Mouse (Mus musculus): ENCODE measurements around the gene Ift172.
"Not testable (repeated sequence)": the region's sequence is repeated elsewhere in the genome, so short reads cannot be mapped to it uniquely, and the experiment has no call there.

Gene Ift172

DNA sequence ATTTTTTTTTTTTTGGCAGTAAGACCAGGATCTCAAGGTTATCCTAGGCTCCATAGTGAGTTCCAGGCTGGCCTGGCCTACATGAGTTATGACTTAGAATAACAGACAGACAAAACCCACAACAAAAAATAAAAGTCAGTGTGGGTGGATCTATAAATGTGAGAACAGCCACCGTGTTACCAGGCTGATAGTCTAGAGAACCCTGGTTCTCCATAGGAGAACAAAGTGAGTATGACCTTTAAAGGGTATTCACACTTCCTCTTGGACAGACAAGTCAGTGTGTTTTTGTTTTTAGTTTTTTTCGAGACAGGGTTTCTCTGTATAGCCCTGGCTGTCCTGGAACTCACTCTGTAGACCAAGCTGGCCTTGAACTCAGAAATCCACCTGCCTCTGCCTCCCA is 34.9 kb downstream of the Ift172 start:
- no peak for DNase-seq

DNA sequence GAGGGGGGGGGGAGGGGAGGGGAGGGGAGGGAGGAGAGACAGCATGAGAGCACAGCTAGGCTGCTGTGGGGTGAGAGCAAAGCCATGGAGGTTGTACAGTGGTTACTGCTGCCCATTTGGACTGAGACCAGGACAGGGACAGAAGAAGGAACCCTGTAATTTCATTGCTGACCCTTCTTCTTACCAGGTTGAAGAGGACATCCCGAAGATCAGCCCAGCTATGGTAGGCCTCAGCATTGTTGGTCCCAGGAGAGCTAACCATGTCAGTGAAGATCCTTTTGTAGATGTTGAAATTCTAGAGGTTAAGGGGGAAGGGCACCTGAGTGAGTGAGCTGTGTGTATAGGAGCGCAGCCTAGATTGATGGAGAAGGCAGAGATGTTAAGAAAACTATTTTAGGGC is 35.5 kb downstream of the Ift172 start:
- DNase-seq = no peak

DNA sequence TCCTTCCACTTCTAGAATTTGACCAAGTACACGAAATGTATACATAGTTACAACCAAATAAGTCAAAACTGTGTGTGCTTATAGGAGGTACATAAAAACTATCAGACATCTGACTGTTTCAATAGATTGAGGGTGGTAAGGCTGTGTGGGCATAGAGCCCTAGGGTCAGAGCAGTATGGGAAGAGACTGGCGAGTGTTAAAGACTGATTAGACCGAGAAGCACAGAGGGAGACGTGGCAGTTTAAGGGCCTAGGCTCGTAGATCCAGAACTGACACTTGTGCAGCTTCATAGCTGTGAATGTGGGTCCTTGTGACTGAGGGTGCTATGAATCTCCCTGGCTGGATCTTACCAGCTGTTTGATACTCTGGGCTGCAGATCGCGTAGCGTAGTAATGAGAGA is 36.0 kb downstream of the Ift172 start:
- no peak for DNase-seq

DNA sequence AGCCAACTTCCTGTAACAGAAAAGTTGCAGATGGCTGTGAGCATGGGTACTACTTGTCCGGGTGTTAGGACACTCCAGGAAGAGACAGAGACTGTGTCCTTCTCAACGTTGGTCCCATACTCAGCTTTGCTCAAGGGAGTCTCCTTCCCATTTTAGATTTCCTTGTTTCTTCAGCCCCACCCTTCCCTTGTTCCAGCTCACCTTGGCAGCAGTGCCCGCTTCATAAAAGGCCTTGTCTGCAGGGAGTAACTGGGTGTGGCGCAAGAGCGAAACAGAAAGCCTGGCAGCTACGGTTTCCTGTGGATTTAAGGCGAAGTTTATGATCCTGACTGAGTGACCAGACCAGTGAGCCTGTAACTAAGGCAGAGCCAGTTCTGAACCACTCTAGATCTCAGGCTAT is 36.5 kb downstream of the Ift172 start:
- DNase-seq = no peak

DNA sequence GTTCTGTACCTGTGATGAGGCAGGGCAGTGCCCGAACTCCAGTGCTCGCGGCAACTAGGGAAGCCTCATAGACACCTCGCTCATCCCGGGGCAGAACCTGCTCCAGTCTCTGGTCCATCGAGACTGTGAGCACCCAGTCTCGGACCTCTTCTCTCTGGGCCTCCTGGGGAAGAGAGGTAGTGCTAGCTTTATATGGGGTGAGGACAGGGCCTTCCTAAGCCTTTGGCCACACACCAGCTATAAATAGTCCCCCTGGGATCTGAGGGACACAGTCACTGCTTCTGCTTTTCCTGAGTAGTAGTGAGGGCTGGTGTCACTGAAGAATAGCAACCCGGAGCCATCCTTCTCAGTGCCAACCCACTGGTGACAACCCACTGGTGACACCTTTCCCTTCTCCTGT is 37.1 kb downstream of the Ift172 start:
- DNase-seq = no peak

DNA sequence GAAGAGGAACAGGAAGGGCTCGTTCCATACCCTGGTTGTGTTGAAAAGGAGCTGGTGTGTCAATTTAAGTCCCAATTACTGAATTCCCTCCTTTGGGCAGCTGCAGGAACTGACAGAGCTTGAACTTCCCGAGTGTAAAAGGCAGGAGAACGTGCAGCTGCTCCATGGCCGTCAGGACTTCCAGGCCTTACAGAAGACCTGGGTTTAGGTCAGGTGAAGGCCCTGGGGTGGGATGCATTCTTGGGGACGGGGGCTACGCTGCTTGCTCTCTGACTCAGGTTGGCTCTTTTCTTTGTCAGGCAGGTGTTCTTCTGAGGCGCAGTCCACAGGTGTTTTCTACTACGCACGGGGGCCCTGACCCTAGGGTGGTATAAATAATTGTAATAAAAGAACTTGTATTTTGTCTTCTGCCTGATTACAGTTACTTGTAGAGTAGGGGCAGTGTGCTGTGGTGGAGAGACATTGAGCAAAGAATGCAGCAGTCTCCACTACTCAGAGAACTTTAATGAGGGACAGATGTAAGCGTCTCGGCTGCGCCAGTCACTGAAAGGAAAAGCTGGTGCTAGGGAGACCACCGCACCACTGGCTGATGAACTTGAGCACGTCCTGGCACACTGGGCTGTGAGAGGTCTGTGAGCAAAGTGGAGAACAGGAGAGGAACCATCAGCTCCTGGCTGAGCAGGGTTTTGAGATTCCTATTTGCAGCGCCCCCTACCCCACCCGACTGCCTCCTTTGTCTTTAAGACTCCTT is 37.9 kb downstream of the Ift172 start:
- DNase-seq = no peak

DNA sequence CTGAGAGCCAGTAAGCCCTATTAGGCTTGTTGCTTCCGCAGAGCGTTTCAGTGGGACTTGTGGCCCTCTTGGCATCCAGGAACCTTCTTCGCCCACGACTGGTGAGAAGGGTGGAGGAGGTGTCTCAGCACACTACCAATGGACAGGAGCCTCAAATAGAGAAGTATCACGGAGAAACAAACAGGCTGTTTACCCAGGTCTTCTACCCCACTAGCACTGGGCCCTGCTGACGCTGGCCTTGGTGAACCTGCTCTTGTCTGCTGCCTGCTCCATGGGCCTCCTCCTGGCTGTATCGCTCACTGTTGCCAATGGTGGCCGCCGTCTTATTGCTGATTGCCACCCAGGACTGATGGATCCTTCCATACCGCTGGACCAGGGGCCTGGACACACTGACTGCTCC is 38.8 kb downstream of the Ift172 start:
- DNase-seq = no peak

DNA sequence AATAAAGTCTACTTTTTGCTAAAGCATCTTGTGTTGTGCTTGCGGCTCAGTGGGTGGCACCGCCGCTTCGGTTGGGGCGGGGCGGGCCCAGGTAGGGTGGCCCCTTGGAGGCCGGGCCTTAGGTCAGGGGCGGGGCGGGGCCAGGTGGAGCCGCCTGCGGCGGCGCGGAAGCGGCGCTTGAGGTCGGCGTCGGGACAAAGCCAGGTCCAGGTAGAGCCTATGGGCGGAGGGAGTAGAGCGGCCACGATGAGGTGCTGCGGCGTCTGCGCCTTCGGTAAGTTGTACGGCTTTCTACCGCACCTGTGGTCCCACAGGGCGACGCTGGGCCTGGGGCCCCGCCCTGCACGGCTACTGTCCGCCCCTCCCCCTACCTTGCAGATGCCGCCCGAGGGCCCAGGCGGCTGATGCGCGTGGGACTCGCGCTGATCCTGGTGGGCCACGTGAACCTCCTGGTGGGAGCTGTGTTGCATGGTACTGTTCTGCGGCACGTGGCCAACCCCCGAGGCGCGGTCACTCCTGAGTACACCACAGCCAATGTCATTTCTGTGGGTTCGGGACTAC is 39.3 kb downstream of the Ift172 start, which contains the start of gene Krtcap3:
TSS of gene Krtcap3 (plus strand) at position 151 of the 561 bp plus-strand sequence.
- DNase-seq = peak; percentile 39 to 51

DNA sequence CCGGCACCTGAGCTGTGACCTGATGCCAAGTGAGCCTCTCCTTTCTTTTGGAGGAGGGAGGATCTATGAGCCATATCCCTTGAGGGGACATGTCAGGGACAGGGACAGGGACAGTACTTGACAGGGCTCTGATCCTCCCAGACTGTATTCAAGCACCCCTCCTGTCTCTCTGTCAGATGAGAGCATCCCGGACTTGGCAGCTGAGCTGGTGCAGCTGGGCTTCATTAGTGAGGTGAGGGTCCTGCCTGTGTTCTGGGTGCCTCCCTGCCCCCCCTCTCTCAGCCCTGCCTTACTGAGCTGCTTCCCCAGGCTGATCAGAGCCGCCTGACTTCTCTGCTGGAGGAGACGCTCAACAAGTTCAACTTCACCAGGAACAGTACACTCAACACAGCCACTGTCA is 40.2 kb downstream of the Ift172 start:
- no peak for DNase-seq

DNA sequence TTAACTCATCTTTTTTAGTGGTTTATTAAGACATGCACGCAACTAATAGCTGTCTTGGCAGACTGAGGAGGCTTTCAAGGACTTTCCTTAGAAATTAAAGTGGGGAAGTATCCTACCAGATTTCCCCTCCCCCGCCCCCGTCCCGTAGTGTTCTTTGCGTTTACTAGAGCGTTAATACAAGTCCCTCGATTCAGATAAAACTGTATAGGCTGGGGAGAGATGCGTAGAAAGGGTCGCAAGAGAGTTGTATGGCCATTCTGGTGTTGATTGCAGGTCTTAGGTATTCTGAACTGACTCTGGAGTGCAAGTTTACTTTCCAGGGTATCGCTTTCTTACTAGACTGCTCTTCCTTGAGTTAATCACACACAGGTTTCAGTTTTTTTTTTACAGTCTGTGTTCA is 48.7 kb downstream of the Ift172 start:
- DNase-seq = no peak

DNA sequence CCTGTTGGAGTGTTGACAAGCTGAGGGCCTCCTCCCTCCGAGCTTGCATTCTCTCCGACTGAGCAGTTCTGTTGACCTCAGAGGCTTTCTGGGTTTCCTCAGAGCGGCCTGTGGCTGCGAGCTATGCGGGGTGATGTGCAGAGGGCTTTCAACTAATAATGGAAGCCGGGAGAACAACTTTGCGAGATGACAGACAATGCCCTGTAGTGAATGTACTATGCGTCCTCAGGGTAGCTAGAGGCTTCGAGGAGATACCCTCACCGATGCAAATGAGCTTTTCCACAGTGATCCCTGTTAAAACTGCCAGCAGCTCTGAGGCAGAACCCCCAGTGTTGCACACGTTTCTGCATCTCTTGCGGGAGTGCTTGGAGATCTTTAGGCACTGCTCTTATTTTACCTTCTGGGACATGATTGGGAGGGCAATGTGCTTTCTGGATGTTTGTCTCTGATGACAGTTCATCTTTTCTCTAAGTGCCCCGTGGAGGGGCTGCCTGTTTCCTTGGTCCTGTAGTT is 49.3 kb downstream of the Ift172 start:
- DNase-seq = no peak

DNA sequence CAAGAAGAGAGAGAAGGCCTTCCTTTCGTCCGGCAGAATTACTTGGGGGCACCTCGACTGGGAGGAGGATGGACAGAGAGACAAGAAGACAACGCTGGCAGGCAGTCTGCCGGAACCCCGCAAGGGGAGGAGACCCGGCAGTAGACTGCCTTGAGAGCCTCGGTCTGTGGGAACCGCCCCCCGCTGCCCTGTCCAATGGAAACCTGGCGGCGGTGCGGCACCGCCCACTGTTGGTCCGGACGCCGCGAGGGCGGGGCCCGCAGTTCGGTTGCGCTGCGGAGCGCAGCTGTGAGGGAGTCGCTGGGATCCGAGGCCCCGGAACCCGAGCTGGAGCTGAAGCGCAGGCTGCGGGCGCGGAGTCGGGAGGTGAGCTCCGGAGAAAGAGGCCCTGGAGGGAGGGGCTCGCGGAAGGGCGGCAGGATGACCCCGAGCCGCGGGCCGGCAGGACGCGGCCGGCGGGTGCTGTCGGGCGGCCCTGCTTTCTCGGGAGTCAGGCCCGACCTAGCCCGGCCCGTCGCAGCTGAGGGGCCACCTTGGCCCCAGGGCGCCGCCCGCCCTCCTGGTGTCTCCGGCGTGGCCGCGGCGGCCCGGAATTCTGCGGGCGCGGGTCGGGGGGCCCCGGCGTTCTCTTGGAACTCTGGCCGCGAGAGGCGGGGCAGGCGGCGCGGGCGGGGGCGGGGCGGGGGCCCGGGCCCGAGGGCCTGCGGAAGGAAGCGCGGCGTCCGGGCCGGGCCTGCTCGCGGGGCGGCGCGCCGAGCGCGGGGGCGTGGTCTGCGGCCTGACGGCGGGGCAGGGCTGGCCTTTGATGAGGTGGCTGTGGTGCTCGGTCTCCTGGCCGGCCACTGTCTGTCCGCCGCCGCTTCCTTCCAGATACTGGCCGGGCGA is 50.0 kb downstream of the Ift172 start, which contains the start of the genes Nrbp1 and Gm9970:
TSS of gene Nrbp1 (plus strand) at position 228 of the 885 bp plus-strand sequence.
TSS of gene Gm9970 (minus strand) at position 596 of the 885 bp plus-strand sequence.
- DNase-seq = peak; percentile 97 to 99

DNA sequence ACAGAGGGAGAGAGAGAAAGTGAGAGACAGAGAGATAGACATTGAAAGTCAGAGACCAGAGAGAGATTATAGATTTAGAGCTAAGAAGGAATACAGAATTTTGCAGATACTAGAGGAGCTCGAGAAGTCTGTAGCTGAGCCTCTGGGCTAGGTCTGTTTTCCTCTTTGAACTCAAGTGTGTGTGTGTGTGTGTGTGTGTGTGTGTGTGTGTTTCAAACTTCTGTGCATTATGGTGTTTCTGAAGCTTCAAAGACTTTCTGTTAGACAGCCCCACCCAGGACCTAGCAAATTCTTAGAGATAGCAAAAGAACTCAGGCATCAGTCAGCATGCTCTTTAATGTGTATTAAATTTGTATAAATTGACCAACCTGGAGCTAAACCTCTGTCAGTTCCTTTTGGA is 64.3 kb downstream of the Ift172 start:
- DNase-seq = no peak

DNA sequence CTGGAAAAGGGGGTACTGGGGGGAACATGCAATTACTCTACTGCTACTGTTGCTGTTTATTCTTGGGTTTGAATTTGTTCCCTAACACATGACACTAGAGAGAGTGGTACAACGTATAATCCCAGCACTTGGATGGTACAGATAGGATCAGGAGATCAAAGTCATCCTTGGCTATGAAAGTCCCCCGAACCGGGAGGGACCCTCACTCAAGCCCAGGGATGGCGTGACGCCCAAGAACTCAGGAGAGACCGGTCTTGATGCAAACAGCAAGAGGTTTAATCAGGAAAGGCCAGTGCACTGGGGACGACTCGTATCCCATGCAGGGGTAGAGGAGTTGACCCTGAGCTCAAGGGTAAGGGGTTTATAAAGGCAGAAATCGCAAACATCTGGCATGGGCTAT is 68.2 kb downstream of the Ift172 start:
- DNase-seq = peak in 1 of 2 experiments; percentile 17

DNA sequence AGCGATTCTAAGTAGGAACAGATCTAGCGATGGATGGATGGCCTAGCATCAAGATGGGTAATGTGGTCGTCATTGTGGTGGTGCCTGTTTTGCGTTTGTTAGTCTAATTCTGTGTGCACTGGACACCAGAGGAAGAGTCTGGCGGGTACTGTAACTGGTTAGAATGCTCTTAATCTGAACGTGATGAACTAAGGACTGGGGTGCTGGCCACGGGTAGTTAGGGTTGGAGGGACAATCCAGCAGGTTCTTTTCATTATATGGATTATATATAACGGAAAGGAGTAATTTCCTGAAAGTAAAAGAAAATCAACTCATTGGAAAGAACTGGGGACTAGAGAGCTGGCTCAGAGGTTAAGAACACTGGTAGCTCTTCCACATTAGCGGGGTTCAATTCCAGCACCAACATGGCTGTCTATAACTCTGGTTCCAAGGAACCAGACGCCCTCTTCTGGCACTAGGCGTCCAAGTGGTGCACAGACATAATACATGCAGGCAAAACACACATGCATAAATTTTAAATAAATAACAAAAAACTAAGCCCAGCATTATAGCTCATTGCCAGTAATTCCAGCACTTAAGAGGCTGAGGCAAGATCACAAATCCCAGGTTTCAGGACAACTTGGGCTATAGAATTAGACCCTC is 69.5 kb downstream of the Ift172 start:
- DNase-seq = peak; percentile 12 to 47

DNA sequence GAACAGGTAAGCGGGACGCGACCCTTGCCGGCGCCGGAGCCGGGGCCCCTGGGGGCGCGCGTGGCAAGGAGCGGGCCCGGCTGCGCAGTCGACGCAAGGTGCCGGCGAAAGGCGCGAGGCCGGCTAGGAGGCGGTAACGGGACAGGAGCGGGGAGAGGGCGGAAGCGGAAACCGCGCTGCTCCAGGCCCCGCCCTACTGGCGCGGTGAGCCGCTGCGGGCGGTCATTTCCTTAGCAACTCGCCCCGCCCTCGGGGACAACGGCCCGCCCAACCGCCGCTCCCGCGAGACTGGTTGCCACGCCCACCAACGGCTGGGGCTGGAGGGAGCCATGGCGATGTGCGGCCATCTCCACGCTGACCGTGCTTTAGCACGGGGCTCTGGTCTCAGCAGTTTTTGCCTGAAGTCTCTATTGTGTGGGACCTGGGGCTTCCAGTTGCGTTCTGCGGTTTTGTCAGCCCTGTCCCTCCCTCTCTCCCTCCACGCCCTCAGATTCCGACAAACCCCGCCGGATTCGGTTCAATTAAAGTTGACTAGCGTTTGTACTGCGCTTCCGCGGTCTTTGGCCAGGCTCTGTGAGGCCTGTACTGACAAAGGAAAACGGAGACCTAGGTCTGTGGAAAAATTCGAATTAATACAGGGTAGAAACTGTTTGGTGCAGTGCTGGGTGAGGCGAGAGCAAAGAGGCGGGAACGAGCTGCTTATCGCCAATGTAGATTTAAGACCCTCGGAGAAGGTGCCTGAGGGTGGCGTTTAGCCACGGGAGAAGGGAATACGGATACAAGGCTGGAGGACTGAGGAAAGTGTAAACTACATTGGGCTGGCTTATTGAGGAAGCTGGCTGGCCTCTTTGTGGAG is 70.2 kb downstream of the Ift172 start, which contains the start of gene Ppm1g:
TSS of gene Ppm1g (minus strand) at position 240 of the 856 bp plus-strand sequence.
- peak; percentile 96 to 99 for DNase-seq

DNA sequence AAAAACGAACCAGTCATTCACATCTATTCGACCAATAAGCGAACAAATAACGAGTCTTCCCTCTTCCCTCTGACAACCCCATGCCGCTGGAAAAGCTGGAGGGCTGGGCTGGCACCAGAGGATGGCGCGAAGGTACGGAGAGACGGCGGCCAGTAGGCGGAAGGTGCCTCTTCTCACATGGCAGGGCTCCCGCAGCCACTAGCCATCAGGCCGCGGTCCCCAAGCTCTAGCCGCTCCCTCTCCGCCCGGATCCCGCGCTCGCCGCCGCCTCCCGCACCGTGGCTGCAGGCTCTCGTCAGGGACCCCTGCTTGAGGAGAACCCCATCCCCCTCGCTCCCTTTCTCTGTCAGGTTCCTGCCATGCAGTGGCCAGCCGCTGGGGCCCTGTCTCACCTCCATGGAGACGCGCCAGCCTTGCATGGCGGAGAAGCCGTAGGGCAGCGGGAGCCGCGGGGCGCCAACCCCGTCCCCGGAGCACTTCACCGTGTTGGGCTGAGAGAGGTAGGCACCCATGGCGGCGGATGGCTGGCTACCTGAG is 70.9 kb downstream of the Ift172 start:
- no peak for DNase-seq

DNA sequence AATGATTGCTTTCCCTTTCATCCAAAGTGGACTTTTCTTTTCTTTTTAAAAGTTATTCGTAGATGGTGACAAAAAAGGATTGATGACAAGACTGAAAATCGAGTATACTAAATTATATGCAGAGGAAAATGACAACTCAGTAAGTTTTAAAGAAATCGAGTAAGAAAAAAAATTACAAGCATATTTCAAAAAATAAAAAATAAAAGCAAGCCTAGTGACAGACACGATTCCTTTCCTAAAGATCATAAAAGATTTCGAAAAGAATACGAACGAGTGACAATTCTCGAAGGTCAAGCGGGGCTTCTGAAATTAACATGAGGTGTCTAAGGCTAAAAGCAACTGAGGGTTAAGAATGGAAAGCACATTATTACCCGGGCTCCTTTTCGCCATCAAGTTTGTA is 71.4 kb downstream of the Ift172 start:
- DNase-seq = no peak

DNA sequence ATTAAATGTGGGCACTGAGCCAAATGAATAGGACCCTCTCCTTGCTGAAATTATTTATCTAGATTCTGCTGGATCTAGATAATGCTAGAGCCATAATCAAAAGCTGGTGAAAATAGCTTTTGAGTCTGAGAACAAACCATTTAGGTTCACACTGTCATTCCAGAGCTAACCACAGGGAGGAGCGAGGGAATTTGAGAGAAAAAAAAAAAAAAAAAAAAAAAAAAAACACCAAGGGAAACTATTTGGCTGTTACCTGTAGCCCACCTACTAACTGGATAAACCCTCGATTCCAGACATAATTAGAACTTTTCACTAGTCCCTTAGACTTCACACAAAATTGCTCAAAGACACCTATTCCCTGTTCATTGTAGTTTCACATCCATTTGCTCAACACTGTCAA is 71.8 kb downstream of the Ift172 start:
- DNase-seq = peak in 1 of 2 experiments; percentile 34

DNA sequence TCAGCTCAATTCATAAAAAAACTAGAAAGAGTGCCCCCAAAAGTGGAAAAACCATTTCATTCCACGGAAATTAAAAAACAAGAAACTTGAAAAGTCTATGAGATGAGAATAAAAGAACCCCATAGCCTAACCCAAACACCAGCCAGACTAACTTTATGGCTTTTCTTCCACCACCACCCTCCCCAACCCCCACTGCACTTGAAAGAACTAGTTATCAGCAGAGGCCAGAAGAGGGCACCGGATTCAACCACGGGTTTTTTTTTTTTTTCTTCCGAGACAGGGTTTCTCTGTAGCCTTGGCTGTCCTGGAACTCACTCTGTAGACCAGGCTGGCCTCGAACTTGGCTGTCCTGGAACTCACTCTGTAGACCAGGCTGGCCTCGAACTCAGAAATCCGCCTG is 72.6 kb downstream of the Ift172 start:
- DNase-seq = no peak

DNA sequence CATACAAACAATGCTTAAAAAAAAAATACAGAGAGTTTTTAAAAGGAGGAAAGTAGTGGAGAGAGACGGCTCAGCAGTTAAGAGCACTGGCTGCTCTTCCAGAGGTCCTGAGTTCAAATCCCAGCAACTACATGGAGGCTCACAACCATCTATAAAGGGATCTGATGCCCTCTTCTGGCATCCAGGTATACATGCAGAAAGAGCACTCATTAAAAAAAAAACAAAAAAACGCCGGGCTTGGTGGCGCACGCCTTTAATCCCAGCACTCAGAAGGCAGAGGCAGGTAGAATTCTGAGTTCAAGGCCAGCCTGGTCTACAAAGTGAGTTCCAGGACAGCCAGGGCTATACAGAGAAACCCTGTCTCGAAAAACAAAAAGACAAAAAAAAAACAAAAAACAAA is 74.4 kb downstream of the Ift172 start:
- DNase-seq = not testable (repeated sequence)

Measured in cerebellum, postnatal 25 days (tissue).